Mouse (Mus musculus) frontal cortex, adult 2 months (tissue): ENCODE results near the gene Hes6. TPM values are rescaled to one million over a fixed set of nuclear protein-coding genes. Genes with fewer than 3 reads are reported as not detected.

Source experiments
- polyA plus RNA-seq: library from polyadenylated mRNA; depleted of rRNA; stranded (reverse); fragments of >200 nt; gene quantifications from 2 replicates; pipeline ENCODE4 v1.2.3, GENCODE M21; 2012; rRNA removed

Gene Hes6
- polyA plus RNA-seq, 1 experiment = 25.9 TPM

Other genes with a start within 250 kb of the Hes6 start
- 59.0 and 60.6 TPM in 2 replicates for gene Ramp1, start 234.2 kb downstream of the Hes6 start, polyA plus RNA-seq
- gene Ube2f, start 163.7 kb downstream of the Hes6 start, polyA plus RNA-seq = 60.1 and 62.1 TPM in 2 replicates
- 19.6 and 20.0 TPM in 2 replicates for gene Scly, start 115.7 kb downstream of the Hes6 start, polyA plus RNA-seq
- gene Espnl, start 92.0 kb downstream of the Hes6 start, polyA plus RNA-seq = 0.21 and 0.28 TPM in 2 replicates
- gene Klhl30, start 63.0 kb downstream of the Hes6 start, polyA plus RNA-seq = 4.8 and 5.0 TPM in 2 replicates
- 0.72 and 1.4 TPM in 2 replicates for gene Erfe, start 47.6 kb downstream of the Hes6 start, polyA plus RNA-seq
- 92.2 and 97.3 TPM in 2 replicates for gene Ilkap, start 15.2 kb downstream of the Hes6 start, polyA plus RNA-seq
- gene Per2, start 45.3 kb upstream of the Hes6 start, polyA plus RNA-seq = 18.6 and 19.4 TPM in 2 replicates
- gene Traf3ip1, start 80.6 kb upstream of the Hes6 start, polyA plus RNA-seq = 19.5 and 20.6 TPM in 2 replicates
- 20.1 and 20.8 TPM in 2 replicates for gene Asb1, start 126.5 kb upstream of the Hes6 start, polyA plus RNA-seq